Mouse (Mus musculus) thymus, postnatal 4 days (tissue): ENCODE results near the gene Prg4.

Source experiments
- DNase-seq: peaks from one replicate; pipeline ENCODE4 v3.0.0; 2021

Prg4 gene

GRCm38 (mm10) chr1:150466132-150466531 is at the start of gene Prg4:
Gene Prg4, minus strand, starts transcription at chr1:150466165.
- no peak for DNase-seq

GRCm38 (mm10) chr1:150513041-150513440 is 47.1 kb upstream of the Prg4 start:
- DNase-seq = no peak

GRCm38 (mm10) chr1:150505794-150506193 is 39.8 kb upstream of the Prg4 start:
- DNase-seq = no peak

- DNase-seq = no peak
These were observed 37.4 kb upstream of the Prg4 start for GRCm38 (mm10) chr1:150503321-150503720.

- DNase-seq = no peak
These were observed 32.2 kb upstream of the Prg4 start for GRCm38 (mm10) chr1:150498177-150498576.

- no peak for DNase-seq
These were observed 31.7 kb upstream of the Prg4 start for GRCm38 (mm10) chr1:150497690-150498089.

GRCm38 (mm10) chr1:150496626-150497302 is 30.8 kb upstream of the Prg4 start:
- no peak for DNase-seq

GRCm38 (mm10) chr1:150489148-150489547 is 23.2 kb upstream of the Prg4 start:
- DNase-seq = no peak

- no peak for DNase-seq
These were observed 14.7 kb upstream of the Prg4 start for GRCm38 (mm10) chr1:150480674-150481073.

GRCm38 (mm10) chr1:150472525-150472924 is 6.6 kb upstream of the Prg4 start:
- no peak for DNase-seq

- no peak for DNase-seq
These were observed 4.0 kb upstream of the Prg4 start for GRCm38 (mm10) chr1:150469992-150470391.

- no peak for DNase-seq
These were observed 601 bp downstream of the Prg4 start for GRCm38 (mm10) chr1:150465364-150465763.

- no peak for DNase-seq
These were observed 2.3 kb downstream of the Prg4 start for GRCm38 (mm10) chr1:150463691-150464090.

- DNase-seq = no peak
These were observed 2.9 kb downstream of the Prg4 start for GRCm38 (mm10) chr1:150463068-150463467.

- no peak for DNase-seq
These were observed 5.4 kb downstream of the Prg4 start for GRCm38 (mm10) chr1:150460595-150460994.

GRCm38 (mm10) chr1:150459599-150459998 is 6.4 kb downstream of the Prg4 start:
- DNase-seq = no peak

- no peak for DNase-seq
These were observed 7.0 kb downstream of the Prg4 start for GRCm38 (mm10) chr1:150458977-150459376.

GRCm38 (mm10) chr1:150441731-150442130 is 24.2 kb downstream of the Prg4 start:
- no peak for DNase-seq

GRCm38 (mm10) chr1:150438641-150439040 is 27.3 kb downstream of the Prg4 start:
- DNase-seq = no peak

GRCm38 (mm10) chr1:150426216-150426615 is 39.7 kb downstream of the Prg4 start:
- no peak for DNase-seq

- no peak for DNase-seq
These were observed 40.3 kb downstream of the Prg4 start for GRCm38 (mm10) chr1:150425665-150426064.

GRCm38 (mm10) chr1:150418426-150418825 is 47.5 kb downstream of the Prg4 start:
- no peak for DNase-seq

- DNase-seq = no peak
These were observed 50.0 kb downstream of the Prg4 start for GRCm38 (mm10) chr1:150416006-150416405.

- no peak for DNase-seq
These were observed 56.0 kb downstream of the Prg4 start for GRCm38 (mm10) chr1:150409996-150410395.

- no peak for DNase-seq
These were observed 58.7 kb downstream of the Prg4 start for GRCm38 (mm10) chr1:150407285-150407684.
